Mouse (Mus musculus): ENCODE measurements around the gene Pla2g4a.
"Not testable (repeated sequence)": the region's sequence is repeated elsewhere in the genome, so short reads cannot be mapped to it uniquely, and the experiment has no call there.

Pla2g4a gene

GRCm38 (mm10) chr1:149929140-149929539 lies 31.9 kb downstream of the Pla2g4a start:
- no peak for DNase-seq

- DNase-seq: not testable (repeated sequence)
Measured at GRCm38 (mm10) chr1:149923737-149924136, 37.4 kb downstream of the Pla2g4a start.

GRCm38 (mm10) chr1:149922219-149922618 lies 38.9 kb downstream of the Pla2g4a start:
- no peak for DNase-seq

GRCm38 (mm10) chr1:149921325-149921724 lies 39.8 kb downstream of the Pla2g4a start:
- DNase-seq: no peak

- no peak for DNase-seq
Measured at GRCm38 (mm10) chr1:149919301-149919700, 41.8 kb downstream of the Pla2g4a start.

GRCm38 (mm10) chr1:149912984-149913383 lies 48.1 kb downstream of the Pla2g4a start:
- no peak for DNase-seq

- DNase-seq: peak in 1 of 2 experiments; percentile 6
Measured at GRCm38 (mm10) chr1:149911050-149911449, 50.0 kb downstream of the Pla2g4a start.

GRCm38 (mm10) chr1:149898001-149898625 lies 63.0 kb downstream of the Pla2g4a start:
- DNase-seq: no peak

- no peak for DNase-seq
Measured at GRCm38 (mm10) chr1:149896590-149896989, 64.5 kb downstream of the Pla2g4a start.

- no peak for DNase-seq
Measured at GRCm38 (mm10) chr1:149894940-149895339, 66.2 kb downstream of the Pla2g4a start.

- DNase-seq: no peak
Measured at GRCm38 (mm10) chr1:149893903-149894302, 67.2 kb downstream of the Pla2g4a start.

GRCm38 (mm10) chr1:149891057-149891456 lies 70.0 kb downstream of the Pla2g4a start:
- DNase-seq: no peak

GRCm38 (mm10) chr1:149882419-149883025 lies 78.6 kb downstream of the Pla2g4a start:
- DNase-seq: no peak

GRCm38 (mm10) chr1:149878175-149878574 lies 82.9 kb downstream of the Pla2g4a start:
- DNase-seq: no peak

GRCm38 (mm10) chr1:149876502-149876901 lies 84.6 kb downstream of the Pla2g4a start:
- no peak for DNase-seq

GRCm38 (mm10) chr1:149871625-149872024 lies 89.5 kb downstream of the Pla2g4a start:
- DNase-seq: no peak

- no peak for DNase-seq
Measured at GRCm38 (mm10) chr1:149867323-149867722, 93.8 kb downstream of the Pla2g4a start.

GRCm38 (mm10) chr1:149866202-149866601 lies 94.9 kb downstream of the Pla2g4a start:
- DNase-seq: no peak

- DNase-seq: peak in 1 of 2 experiments; percentile 25
Measured at GRCm38 (mm10) chr1:149862801-149863200, 98.3 kb downstream of the Pla2g4a start.

GRCm38 (mm10) chr1:149862181-149862580 lies 98.9 kb downstream of the Pla2g4a start:
- DNase-seq: no peak

- DNase-seq: no peak
Measured at GRCm38 (mm10) chr1:149861543-149861942, 99.5 kb downstream of the Pla2g4a start.

GRCm38 (mm10) chr1:149858734-149859133 lies 102.4 kb downstream of the Pla2g4a start:
- no peak for DNase-seq

GRCm38 (mm10) chr1:149856720-149857119 lies 104.4 kb downstream of the Pla2g4a start:
- DNase-seq: peak; percentile 60 to 70

- no peak for DNase-seq
Measured at GRCm38 (mm10) chr1:149855581-149855980, 105.5 kb downstream of the Pla2g4a start.

- DNase-seq: no peak
Measured at GRCm38 (mm10) chr1:149854867-149855266, 106.2 kb downstream of the Pla2g4a start.
